Mouse (Mus musculus) MEL (cell line): ENCODE data around the gene Vrk2. TPM values are rescaled to one million over a fixed set of nuclear protein-coding genes. Genes with fewer than 3 reads are reported as not detected.

ENCODE experiments used
- DNase-seq: peaks from one replicate; pipeline ENCODE4 v3.0.0; 2011; ENCODE audit warnings: low read depth, low spot score
- H3K27ac ChIP-seq: 2 replicates; pipeline ENCODE4 v1.5.1; 2012; ENCODE audit warnings: low read depth, mild to moderate bottlenecking, control low read depth, low read length, moderate library complexity; ENCODE audit not compliant: control insufficient read depth
- H3K27me3 ChIP-seq, 2 experiments: fragments of 150-350 bp in 1 of 2; sonication (generic) in 1 of 2; 2 replicates each; pipeline ENCODE4 v1.6.1; 2012; ENCODE audit warnings: low read length in 2 of 2, mild to moderate bottlenecking in 2 of 2, improper control_type of control experiment in 1 of 2, moderate library complexity in 1 of 2; ENCODE audit not compliant: insufficient read depth in 2 of 2, control insufficient read depth in 1 of 2
- H3K36me3 ChIP-seq, 2 experiments: 2 replicates each; pipeline ENCODE4 v1.6.1; 2012 to 2014; ENCODE audit warnings: low read length in 2 of 2, improper control_type of control experiment in 1 of 2, inconsistent platforms in 1 of 2, mild to moderate bottlenecking in 1 of 2; ENCODE audit not compliant: insufficient read depth in 2 of 2, control insufficient read depth in 1 of 2
- H3K4me1 ChIP-seq, 2 experiments: fragments of 150-350 bp in 1 of 2; sonication (generic) in 1 of 2; 2 replicates each; pipeline ENCODE4 v1.6.1; 2012; ENCODE audit warnings: low read length in 2 of 2, improper control_type of control experiment in 1 of 2, mild to moderate bottlenecking in 1 of 2; ENCODE audit not compliant: insufficient read depth in 2 of 2, control insufficient read depth in 1 of 2
- H3K4me3 ChIP-seq, 2 experiments: fragments of 150-350 bp in 1 of 2; sonication (generic) in 1 of 2; 2 replicates each; pipeline ENCODE4 v1.5.1; 2012; ENCODE audit warnings: low read depth in 2 of 2, low read length in 2 of 2, mild to moderate bottlenecking in 2 of 2, moderate library complexity in 2 of 2, control low read depth in 1 of 2, improper control_type of control experiment in 1 of 2; ENCODE audit not compliant: control insufficient read depth in 1 of 2, insufficient read depth in 1 of 2
- H3K79me2 ChIP-seq: 2 replicates; pipeline ENCODE4 v1.6.1; 2012; ENCODE audit warnings: mild to moderate bottlenecking, low read length, moderate library complexity; ENCODE audit not compliant: control insufficient read depth, poor library complexity, insufficient read depth
- H3K9ac ChIP-seq: 2 replicates; pipeline ENCODE4 v1.6.1; 2012; ENCODE audit warnings: low read depth, mild to moderate bottlenecking, control low read depth, low read length, moderate library complexity; ENCODE audit not compliant: control insufficient read depth, poor library complexity, severe bottlenecking
- H3K9me3 ChIP-seq: fragments of 150-350 bp; sonication (generic); replicated peaks from 2 replicates; pipeline ENCODE4 v1.6.1; 2012; ENCODE audit warnings: mild to moderate bottlenecking, low read length, improper control_type of control experiment, moderate library complexity; ENCODE audit not compliant: insufficient read depth
- BHLHE40 ChIP-seq: IDR thresholded peaks from 2 replicates; pipeline ENCODE4 v1.6.1; 2012; ENCODE audit warnings: low read depth, mild to moderate bottlenecking, inconsistent platforms, low read length, improper control_type of control experiment, borderline replicate concordance
- CHD1 ChIP-seq: IDR thresholded peaks from 2 replicates; pipeline ENCODE4 v1.6.1; 2012; ENCODE audit warnings: low read depth, mild to moderate bottlenecking, inconsistent platforms, low read length, improper control_type of control experiment
- CHD2 ChIP-seq: IDR thresholded peaks from 2 replicates; pipeline ENCODE4 v1.6.1; 2011; ENCODE audit warnings: low read length, improper control_type of control experiment
- CTCF ChIP-seq, 3 experiments: IDR thresholded peaks in 2 of 3; conservative IDR thresholded peaks in 1 of 3; 2 replicates each; pipeline ENCODE4 v1.5.1; 2011 to 2012; ENCODE audit warnings: low read length in 3 of 3, low read depth in 2 of 3, mild to moderate bottlenecking in 2 of 3, improper control_type of control experiment in 1 of 3, inconsistent platforms in 1 of 3, mixed read lengths in 1 of 3, moderate library complexity in 1 of 3; ENCODE audit not compliant: control insufficient read depth in 1 of 3, insufficient read depth in 1 of 3, poor library complexity in 1 of 3, severe bottlenecking in 1 of 3
- E2F4 ChIP-seq: IDR thresholded peaks from 2 replicates; pipeline ENCODE4 v1.6.1; 2011; ENCODE audit warnings: low read depth, low read length, improper control_type of control experiment, borderline replicate concordance
- EP300 ChIP-seq, 2 experiments: IDR thresholded peaks; 2 replicates each; pipeline ENCODE4 v1.6.1; 2011; ENCODE audit warnings: improper control_type of control experiment in 2 of 2, low read length in 2 of 2, low read depth in 1 of 2, mild to moderate bottlenecking in 1 of 2
- ETS1 ChIP-seq: IDR thresholded peaks from 2 replicates; pipeline ENCODE4 v1.6.1; 2012; ENCODE audit warnings: low read depth, mild to moderate bottlenecking, inconsistent platforms, low read length, improper control_type of control experiment, moderate library complexity
- GABPA ChIP-seq: IDR thresholded peaks from 2 replicates; pipeline ENCODE4 v1.6.1; 2012; ENCODE audit warnings: low read depth, mild to moderate bottlenecking, inconsistent platforms, low read length, improper control_type of control experiment, moderate library complexity
- GATA1 ChIP-seq: IDR thresholded peaks from 2 replicates; pipeline ENCODE4 v1.6.1; 2011; ENCODE audit warnings: low read depth, low read length, improper control_type of control experiment
- HCFC1 ChIP-seq: IDR thresholded peaks from 2 replicates; pipeline ENCODE4 v1.6.1; 2012; ENCODE audit warnings: low read depth, mild to moderate bottlenecking, inconsistent platforms, low read length, improper control_type of control experiment, moderate library complexity
- JUND ChIP-seq: IDR thresholded peaks from 2 replicates; pipeline ENCODE4 v1.6.1; 2011; ENCODE audit warnings: low read depth, mild to moderate bottlenecking, improper control_type of control experiment, low read length
- KAT2A ChIP-seq: conservative IDR thresholded peaks from 2 replicates; pipeline ENCODE4 v1.6.1; 2012; ENCODE audit warnings: low read depth, low read length, improper control_type of control experiment, inconsistent platforms
- MAFK ChIP-seq: IDR thresholded peaks from 2 replicates; pipeline ENCODE4 v1.6.1; 2011; ENCODE audit warnings: low read depth, mild to moderate bottlenecking, low read length, improper control_type of control experiment, borderline replicate concordance
- MAX ChIP-seq: IDR thresholded peaks from 2 replicates; pipeline ENCODE4 v1.6.1; 2011; ENCODE audit warnings: low read length, improper control_type of control experiment
- MAZ ChIP-seq: IDR thresholded peaks from 2 replicates; pipeline ENCODE4 v1.6.1; 2012; ENCODE audit warnings: low read depth, mild to moderate bottlenecking, inconsistent platforms, low read length, improper control_type of control experiment
- MEF2A ChIP-seq: IDR thresholded peaks from 2 replicates; pipeline ENCODE4 v1.6.1; 2014; ENCODE audit warnings: low read depth, mild to moderate bottlenecking, inconsistent platforms, low read length, improper control_type of control experiment; ENCODE audit not compliant: poor library complexity, insufficient replicate concordance, severe bottlenecking; ENCODE audit errors: extremely low read depth
- MXI1 ChIP-seq: IDR thresholded peaks from 2 replicates; pipeline ENCODE4 v1.6.1; 2011; ENCODE audit warnings: mild to moderate bottlenecking, low read depth, low read length, improper control_type of control experiment
- MYC ChIP-seq: IDR thresholded peaks from 2 replicates; pipeline ENCODE4 v1.6.1; 2011; ENCODE audit warnings: low read depth, mild to moderate bottlenecking, low read length, improper control_type of control experiment, moderate library complexity
- POLR2A ChIP-seq, 2 experiments: IDR thresholded peaks; 2 replicates each; pipeline ENCODE4 v1.6.1; 2011 to 2012; ENCODE audit warnings: low read length in 2 of 2, mild to moderate bottlenecking in 2 of 2, control low read depth in 1 of 2, improper control_type of control experiment in 1 of 2, low read depth in 1 of 2, moderate library complexity in 1 of 2; ENCODE audit not compliant: control insufficient read depth in 1 of 2, insufficient read depth in 1 of 2, poor library complexity in 1 of 2
- POLR2AphosphoS2 ChIP-seq: IDR thresholded peaks from 2 replicates; pipeline ENCODE4 v1.6.1; 2011; ENCODE audit warnings: low read length, improper control_type of control experiment
- POLR2AphosphoS5 ChIP-seq: IDR thresholded peaks from 2 replicates; pipeline ENCODE4 v1.6.1; 2012; ENCODE audit warnings: low read depth, borderline replicate concordance, mild to moderate bottlenecking, inconsistent platforms, low read length, moderate library complexity, mixed read lengths
- RAD21 ChIP-seq: IDR thresholded peaks from 2 replicates; pipeline ENCODE4 v1.6.1; 2011; ENCODE audit warnings: mild to moderate bottlenecking, low read depth, low read length, improper control_type of control experiment
- SIN3A ChIP-seq: IDR thresholded peaks from 2 replicates; pipeline ENCODE4 v1.6.1; 2012; ENCODE audit warnings: low read length, improper control_type of control experiment, inconsistent platforms
- SMC3 ChIP-seq: IDR thresholded peaks from 2 replicates; pipeline ENCODE4 v1.6.1; 2011; ENCODE audit warnings: low read depth, low read length, improper control_type of control experiment
- TAL1 ChIP-seq: IDR thresholded peaks from 2 replicates; pipeline ENCODE4 v1.6.1; 2012; ENCODE audit warnings: mild to moderate bottlenecking, inconsistent platforms, low read length, moderate library complexity, mixed read lengths
- TBP ChIP-seq: IDR thresholded peaks from 2 replicates; pipeline ENCODE4 v1.8.0; 2011; ENCODE audit warnings: low read depth, low read length, improper control_type of control experiment
- TCF12 ChIP-seq: IDR thresholded peaks from 2 replicates; pipeline ENCODE4 v1.6.1; 2014; ENCODE audit warnings: low read depth, mild to moderate bottlenecking, inconsistent platforms, low read length, improper control_type of control experiment, moderate library complexity
- UBTF ChIP-seq: IDR thresholded peaks from 2 replicates; pipeline ENCODE4 v1.6.1; 2012; ENCODE audit warnings: low read depth, mild to moderate bottlenecking, inconsistent platforms, low read length, improper control_type of control experiment, moderate library complexity, borderline replicate concordance; ENCODE audit not compliant: insufficient read depth
- USF1 ChIP-seq: IDR thresholded peaks from 2 replicates; pipeline ENCODE4 v1.6.1; 2014; ENCODE audit warnings: low read depth, mild to moderate bottlenecking, inconsistent platforms, low read length, improper control_type of control experiment, moderate library complexity
- USF2 ChIP-seq, 2 experiments: IDR thresholded peaks; 2 replicates each; pipeline ENCODE4 v1.6.1; 2011 to 2012; ENCODE audit warnings: improper control_type of control experiment in 2 of 2, low read length in 2 of 2, borderline replicate concordance in 1 of 2, inconsistent platforms in 1 of 2, low read depth in 1 of 2, mild to moderate bottlenecking in 1 of 2; ENCODE audit not compliant: insufficient read depth in 1 of 2
- ZC3H11A ChIP-seq: IDR thresholded peaks from 2 replicates; pipeline ENCODE4 v1.6.1; 2012; ENCODE audit warnings: low read depth, mild to moderate bottlenecking, inconsistent platforms, low read length, improper control_type of control experiment
- ZKSCAN1 ChIP-seq: IDR thresholded peaks from 2 replicates; pipeline ENCODE4 v1.6.1; 2012; ENCODE audit warnings: low read depth, mild to moderate bottlenecking, inconsistent platforms, low read length, improper control_type of control experiment, moderate library complexity
- ZMIZ1 ChIP-seq: IDR thresholded peaks from 2 replicates; pipeline ENCODE4 v1.6.1; 2012; ENCODE audit warnings: low read depth, mild to moderate bottlenecking, inconsistent platforms, low read length, improper control_type of control experiment, moderate library complexity
- polyA plus RNA-seq, 2 experiments: library from polyadenylated mRNA; stranded (reverse) in 1 of 2; unstranded in 1 of 2; fragments of >175 nt in 1 of 2; fragments of >200 nt in 1 of 2; gene quantifications; 2 replicates each; pipeline versions ENCODE4 v1.2.1 to v1.2.4; 2012; ENCODE audit warnings: low replicate concordance in 2 of 2, low read depth in 1 of 2; ENCODE audit not compliant: insufficient read length in 2 of 2, insufficient read depth in 1 of 2, missing spikeins in 1 of 2
- total RNA-seq: library from RNA; depleted of rRNA; stranded (reverse); fragments of 300-350 nt; gene quantifications from 2 replicates; pipeline ENCODE4 v1.2.3, GENCODE M21; 2012; rRNA removed

The Vrk2 gene
- total RNA-seq = 19.6 and 21.2 TPM in 2 replicates
- 10 to 100 TPM in 1 of 2 experiments, not detected in 1; 20.6 TPM for polyA plus RNA-seq

DNA sequence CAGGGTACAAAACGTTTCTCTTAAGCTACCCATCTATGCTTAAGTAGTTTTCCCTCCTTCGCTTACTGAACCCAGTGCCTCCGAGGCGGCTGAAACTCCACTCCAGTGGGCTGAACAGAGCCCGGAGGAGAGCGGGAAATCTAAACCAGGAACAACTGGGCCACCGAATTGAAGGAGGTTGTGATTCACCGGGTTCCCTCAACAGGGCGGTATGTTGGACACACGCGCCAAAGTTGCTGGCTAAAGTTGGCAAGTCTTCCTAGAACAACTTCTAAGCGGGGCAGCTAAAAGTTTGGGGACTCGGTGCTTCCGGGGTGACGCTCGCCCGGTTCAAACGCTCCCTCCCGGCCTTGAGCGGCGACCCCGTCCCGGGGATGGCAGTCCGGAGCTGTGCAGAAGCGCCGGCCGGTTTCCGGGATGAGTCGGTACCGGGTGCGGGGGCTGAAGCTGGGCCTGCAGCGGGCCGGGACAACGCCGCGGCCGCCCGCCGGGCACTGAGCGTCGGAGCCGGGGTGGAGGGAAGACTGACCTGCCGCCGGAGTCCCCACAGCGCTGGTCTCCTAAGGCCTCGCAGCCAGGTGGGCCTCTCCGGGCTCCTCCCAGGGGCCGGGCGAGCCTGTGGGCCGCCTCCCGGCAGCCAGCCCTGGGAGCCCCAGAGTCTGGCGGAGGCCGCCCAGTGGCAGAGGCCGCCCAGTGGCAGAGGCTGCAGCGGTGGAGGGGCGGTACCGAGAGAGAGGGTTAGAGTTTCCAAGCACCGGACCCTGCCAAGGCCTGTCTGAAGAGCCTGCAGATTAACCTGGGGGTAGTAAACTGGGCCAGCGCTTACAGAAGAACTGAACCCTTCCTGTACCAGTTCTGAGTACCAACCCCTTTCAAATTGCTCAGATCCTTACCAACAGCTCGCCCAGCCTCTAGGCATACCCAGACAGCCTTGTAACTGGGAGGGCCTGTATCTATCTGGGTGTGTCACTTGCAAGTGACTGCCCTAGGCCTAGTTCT lies at the start of gene Vrk2, which contains the start of gene Gm6899:
Gene Vrk2, minus strand, starts transcription at position 939 of the 999 bp plus-strand sequence.
Gene Gm6899, plus strand, starts transcription at position 181 of the 999 bp plus-strand sequence.
- Histone ChIP-seq H3K9ac (peak within 1 kb of the TSS; percentile 79), H3K79me2 (peaks cover 11% of the 10 kb centered on the region), H3K27ac (peak within 1 kb of the TSS; percentile 88), H3K9me3 (no peaks in the 10 kb centered on the region), H3K4me3 (peak within 1 kb of the TSS; percentile 65 to 85), H3K4me1 (peaks cover 12 to 18% of the 10 kb centered on the region in 2 experiments), H3K27me3 (no peaks in the 10 kb centered on the region), H3K36me3 (peaks cover 2 to 27% of the 10 kb centered on the region in 2 experiments; a peak in 3 of 4 replicates)
- DNase-seq = peak; percentile 95
- TF ChIP-seq USF2 (IDR thresholded peaks at IDR 0.05; ENCODE audit: borderline replicate concordance in 1 of 2, insufficient read depth in 1 of 2, low read depth in 1 of 2, low read length in 2 of 2) (no peak), UBTF (peak; percentile 96), EP300 (IDR thresholded peaks at IDR 0.05; ENCODE audit: low read depth in 1 of 2, low read length in 2 of 2) (no peak; a peak in 1 of 4 replicates), TAL1 (no peak), MAFK (no peak), SIN3A (peak; percentile 55; the same call in 1 of the 2 replicates), USF1 (0 out of 2 replicates have a peak, but pooled peaks have one; percentile 20), CHD2 (no peak), GABPA (0 out of 2 replicates have a peak, but pooled peaks have one; percentile 35), MAX (peak; percentile 44; the same call in 1 of the 2 replicates), CTCF (IDR thresholded peaks at IDR 0.05 in 2 of 3, conservative IDR thresholded peaks at IDR 0.05 in 1 of 3; ENCODE audit: control insufficient read depth in 1 of 3, insufficient read depth in 1 of 3, low read depth in 2 of 3, low read length in 3 of 3, poor library complexity in 1 of 3, severe bottlenecking in 1 of 3) (peak in 1 of 3 experiments; percentile 0; a peak in 2 of 6 replicates), MXI1 (no peak; the same call in 1 of the 2 replicates), POLR2AphosphoS5 (no peak), ZKSCAN1 (no peak), BHLHE40 (no peak), ZMIZ1 (peak; percentile 87), TBP (no peak), CHD1 (no peak), GATA1 (0 out of 2 replicates have a peak, but pooled peaks have one; percentile 17), RAD21 (no peak; the same call in 1 of the 2 replicates), SMC3 (peak; percentile 8; the same call in 1 of the 2 replicates), MAZ (peak; percentile 74; the same call in 1 of the 2 replicates), ETS1 (peak; percentile 33; the same call in 1 of the 2 replicates), TCF12 (peak; percentile 65), POLR2AphosphoS2 (peak; percentile 48; the same call in 1 of the 2 replicates), JUND (no peak), E2F4 (peak; percentile 72; the same call in 1 of the 2 replicates), MYC (no peak), POLR2A (IDR thresholded peaks at IDR 0.05; ENCODE audit: control insufficient read depth in 1 of 2, insufficient read depth in 1 of 2, low read depth in 1 of 2, low read length in 2 of 2, poor library complexity in 1 of 2) (peak; percentile 81 to 90), MEF2A (no peak), KAT2A (no peak; the same call in 1 of the 2 replicates), ZC3H11A (no peak), HCFC1 (peak; percentile 41; the same call in 1 of the 2 replicates)
